Comparison of ENCODE assay signal across 11 mouse cellular contexts in the genomic region with DNA sequence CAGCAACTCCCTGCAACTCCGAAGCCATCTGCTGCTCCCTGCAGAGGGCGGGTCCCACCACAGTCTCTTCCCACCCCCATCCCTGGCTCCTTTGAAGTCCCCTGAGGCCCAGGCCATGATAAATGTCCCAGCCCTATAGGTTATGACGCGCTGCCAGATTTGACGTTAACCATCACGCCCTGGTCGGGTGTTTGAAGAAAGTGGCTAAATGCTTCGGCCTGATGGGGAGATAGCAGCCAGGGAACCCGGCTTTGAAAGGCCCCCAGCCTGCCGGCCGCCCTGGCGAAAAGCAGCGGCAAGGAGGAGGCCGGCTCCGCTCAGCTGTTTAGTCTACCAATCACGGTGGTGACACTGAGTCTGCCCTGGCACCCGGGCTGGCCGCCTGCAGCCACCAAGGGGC.
DNase-seq lines count a peak whose midpoint lies in the region; ATAC-seq and TF ChIP-seq lines count a peak whose summit lies in the region.
"Had no signal": no experiment of that assay in that cellular context is flagged by ENCODE, and none has a peak within 500 bp of the region (broad histone marks: within the 10 kb centered on the region; RNA-seq: fewer than 3 reads in every experiment).

No protein-coding gene starts in this region.

- H3K4me2 ChIP-seq in heart, postnatal 0 days (ENCODE audit: low read depth, low read length): peak overlapping the region; percentile 16; the same call in 1 of the 2 replicates
- peak overlapping the region; percentile 43 for H3K4me2 ChIP-seq in hindbrain, embryonic 13.5 days
- H3K4me2 ChIP-seq in midbrain, embryonic 16.5 days (ENCODE audit: low read length): peak overlapping the region; percentile 25; the same call in 1 of the 2 replicates

- no peak overlapping the region for H3K9ac ChIP-seq in heart, postnatal 0 days (replicated peaks; ENCODE audit: low read depth, low read length)
- peak overlapping the region; percentile 58; the same call in 1 of the 2 replicates for H3K9ac ChIP-seq in hindbrain, embryonic 13.5 days
- peak overlapping the region; percentile 17; the same call in 1 of the 2 replicates for H3K9ac ChIP-seq in midbrain, embryonic 16.5 days (ENCODE audit: low read depth, low read length)

- 8% methylated on average over 18 of the region's 18 CpGs for WGBS in heart, postnatal 0 days
- WGBS in hindbrain, embryonic 13.5 days: 5% methylated on average over 18 of the region's 18 CpGs
- 9% methylated on average over 17 of the region's 18 CpGs for WGBS in midbrain, embryonic 16.5 days

- ATAC-seq in heart, postnatal 0 days (ENCODE audit: insufficient read depth, low read depth): no peak
- no peak for ATAC-seq in hindbrain, embryonic 13.5 days (ENCODE audit: low FRiP score)
- no peak for ATAC-seq in midbrain, embryonic 16.5 days
- ATAC-seq in CD4-positive, CD25-positive, alpha-beta regulatory T cell, adult 4 months: no peak
- ATAC-seq in activated CD4-positive, CD25-positive, alpha-beta regulatory T cell, adult 4 months: no peak
- ATAC-seq: inflammation-experienced regulatory T-cells, adult 6 months had no signal

- H3K4me3 ChIP-seq in heart, postnatal 0 days (ENCODE audit: low read depth, low read length): no peak overlapping the region
- peak overlapping the region; percentile 20 for H3K4me3 ChIP-seq in hindbrain, embryonic 13.5 days
- H3K4me3 ChIP-seq in midbrain, embryonic 16.5 days (ENCODE audit: low read depth, low read length): no peak overlapping the region

- no peaks in the 10 kb centered on the region for H3K36me3 ChIP-seq in heart, postnatal 0 days (replicated peaks; ENCODE audit: control insufficient read depth, insufficient read depth, low read length)
- H3K36me3 ChIP-seq in hindbrain, embryonic 13.5 days: no peaks in the 10 kb centered on the region
- H3K36me3 ChIP-seq in midbrain, embryonic 16.5 days (ENCODE audit: control insufficient read depth, insufficient read depth, low read length): no peaks in the 10 kb centered on the region

- DNase-seq in heart, postnatal 0 days (ENCODE audit: low spot score): no peak
- DNase-seq in heart, adult 8-10 months (ENCODE audit: low spot score): no peak
- DNase-seq in embryo, embryonic 10.5 days (ENCODE audit: low spot score): peak; percentile 60
- DNase-seq in thymus, postnatal 10 days (ENCODE audit: low spot score in 2 of 2): no peak
- DNase-seq: adrenal gland, postnatal 14 days; right cerebral cortex, postnatal 14 days had no signal

- no peak for TF ChIP-seq CTCF in heart, postnatal 0 days (IDR thresholded peaks at IDR 0.05; ENCODE audit: low read depth)

- TF ChIP-seq EP300 in heart, postnatal 0 days (IDR thresholded peaks at IDR 0.05; ENCODE audit: low read depth): no peak

- H3K4me1 ChIP-seq in heart, postnatal 0 days (ENCODE audit: control insufficient read depth, insufficient read depth): no peaks in the 10 kb centered on the region
- H3K4me1 ChIP-seq in hindbrain, embryonic 13.5 days (replicated peaks): peaks cover 12% of the 10 kb centered on the region
- H3K4me1 ChIP-seq in midbrain, embryonic 16.5 days (ENCODE audit: control insufficient read depth, insufficient read depth, low read length): peaks cover 2% of the 10 kb centered on the region; the same call in 1 of the 2 replicates

- no peak overlapping the region for H3K27ac ChIP-seq in heart, postnatal 0 days (ENCODE audit: low read depth)
- no peak overlapping the region for H3K27ac ChIP-seq in hindbrain, embryonic 13.5 days
- H3K27ac ChIP-seq in midbrain, embryonic 16.5 days (ENCODE audit: low read length): no peak overlapping the region

- H3K9me3 ChIP-seq in heart, postnatal 0 days (replicated peaks; ENCODE audit: control insufficient read depth, low read length): no peaks in the 10 kb centered on the region
- H3K9me3 ChIP-seq in hindbrain, embryonic 13.5 days: no peaks in the 10 kb centered on the region
- no peaks in the 10 kb centered on the region for H3K9me3 ChIP-seq in midbrain, embryonic 16.5 days (replicated peaks; ENCODE audit: control insufficient read depth, low read length, poor library complexity, severe bottlenecking)

- H3K27me3 ChIP-seq in heart, postnatal 0 days (ENCODE audit: control insufficient read depth, insufficient read depth, low read length): no peaks in the 10 kb centered on the region
- peaks cover 24% of the 10 kb centered on the region; the same call in 1 of the 2 replicates for H3K27me3 ChIP-seq in hindbrain, embryonic 13.5 days
- H3K27me3 ChIP-seq in midbrain, embryonic 16.5 days (ENCODE audit: control insufficient read depth, insufficient read depth, low read depth, low read length): peaks cover 2% of the 10 kb centered on the region; the same call in 1 of the 2 replicates
